Mouse (Mus musculus) 416B (cell line): ENCODE measurements at regions not wholly inside any gene's neighbourhood (a gene's known extent, or its start where the extent isn't known, plus 50 kb on each side); places are given as distances from the start of the nearest gene placed in this dataset.

Experiments
- DNase-seq: peaks from one replicate; pipeline ENCODE4 v3.0.0; 2011; ENCODE audit warnings: low read depth

- no peak for DNase-seq
Measured at GRCm38 (mm10) chr5:132809181-132809580, 266.0 kb upstream of the Auts2 start.

GRCm38 (mm10) chr5:132796061-132796460 lies 252.9 kb upstream of the Auts2 start:
- no peak for DNase-seq

- no peak for DNase-seq
Measured at GRCm38 (mm10) chr5:132792484-132792883, 249.3 kb upstream of the Auts2 start.

- DNase-seq: no peak
Measured at GRCm38 (mm10) chr5:132785291-132785690, 242.1 kb upstream of the Auts2 start.

GRCm38 (mm10) chr5:132784791-132785190 lies 241.6 kb upstream of the Auts2 start:
- DNase-seq: no peak

- no peak for DNase-seq
Measured at GRCm38 (mm10) chr5:132774141-132774680, 231.1 kb upstream of the Auts2 start.

- no peak for DNase-seq
Measured at GRCm38 (mm10) chr5:132760396-132760795, 217.3 kb upstream of the Auts2 start.

GRCm38 (mm10) chr5:132759751-132760150 lies 216.6 kb upstream of the Auts2 start:
- DNase-seq: no peak

DNA sequence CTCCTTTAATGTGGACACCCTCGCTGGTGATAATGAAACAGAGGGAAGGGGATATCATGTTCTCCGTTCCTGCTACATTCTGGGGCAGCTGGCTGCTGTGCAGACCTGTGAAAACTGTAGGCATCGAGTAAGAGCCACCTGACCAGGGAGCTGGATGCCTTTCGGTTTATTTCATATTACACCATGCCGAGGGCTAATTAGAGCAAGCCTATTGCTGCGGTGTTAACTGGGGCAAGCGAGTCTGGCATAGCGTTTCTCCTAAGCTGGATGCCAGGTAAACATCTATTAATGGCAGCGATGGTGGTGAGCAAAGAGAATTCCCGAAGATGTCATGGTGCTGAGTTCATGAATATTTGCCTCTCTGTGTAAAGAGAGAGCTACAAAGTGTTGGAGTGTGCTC lies 215.8 kb upstream of the Auts2 start:
- DNase-seq: no peak

- DNase-seq: no peak
Measured at GRCm38 (mm10) chr5:132737966-132738365, 194.8 kb upstream of the Auts2 start.

GRCm38 (mm10) chr5:132728689-132729189 lies 185.6 kb upstream of the Auts2 start:
- DNase-seq: no peak

- no peak for DNase-seq
Measured at GRCm38 (mm10) chr5:132724467-132724866, 181.3 kb upstream of the Auts2 start.

GRCm38 (mm10) chr5:132710301-132710700 lies 167.2 kb upstream of the Auts2 start:
- no peak for DNase-seq

GRCm38 (mm10) chr5:132707531-132707930 lies 164.4 kb upstream of the Auts2 start:
- no peak for DNase-seq

GRCm38 (mm10) chr5:132703455-132704100 lies 160.4 kb upstream of the Auts2 start:
- DNase-seq: no peak

DNA sequence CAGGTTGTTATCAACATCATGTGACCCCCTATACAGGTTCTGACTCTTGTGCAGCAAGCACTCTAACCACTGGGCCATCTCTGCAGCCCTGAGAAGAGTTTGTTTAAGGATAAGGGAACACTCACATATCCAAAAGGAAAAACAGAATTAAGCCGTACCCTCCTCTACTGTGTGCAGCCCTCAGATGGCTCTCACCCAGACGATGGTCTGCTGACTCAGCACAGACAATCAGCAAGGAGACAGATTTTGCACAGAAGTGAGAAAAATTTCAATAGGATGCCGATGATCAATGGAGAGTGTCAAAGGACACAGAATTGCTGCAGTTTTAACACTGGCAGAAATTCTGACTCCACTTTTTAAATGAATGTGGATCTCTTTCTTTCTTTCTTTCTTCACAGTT lies 159.4 kb upstream of the Auts2 start:
- no peak for DNase-seq

DNA sequence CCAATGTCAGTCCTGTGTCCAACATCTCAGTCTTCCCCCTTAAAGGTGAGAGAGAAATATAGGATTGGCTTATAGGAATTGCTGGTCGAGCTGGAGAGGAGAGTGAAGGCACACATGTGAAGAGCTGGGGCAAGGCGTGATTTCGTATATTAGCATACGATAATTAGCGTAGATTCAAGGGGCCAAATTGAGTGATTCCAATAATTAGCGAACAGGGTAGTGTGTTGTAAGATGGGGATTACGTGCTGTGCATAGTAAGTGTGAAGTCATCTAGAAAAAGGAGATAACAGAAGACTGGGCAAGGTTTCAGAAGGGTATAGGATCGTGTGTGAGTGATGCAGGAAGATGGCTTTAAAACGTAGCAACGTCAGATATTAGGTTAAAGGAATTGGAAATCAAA lies 147.6 kb upstream of the Auts2 start:
- DNase-seq: no peak

DNA sequence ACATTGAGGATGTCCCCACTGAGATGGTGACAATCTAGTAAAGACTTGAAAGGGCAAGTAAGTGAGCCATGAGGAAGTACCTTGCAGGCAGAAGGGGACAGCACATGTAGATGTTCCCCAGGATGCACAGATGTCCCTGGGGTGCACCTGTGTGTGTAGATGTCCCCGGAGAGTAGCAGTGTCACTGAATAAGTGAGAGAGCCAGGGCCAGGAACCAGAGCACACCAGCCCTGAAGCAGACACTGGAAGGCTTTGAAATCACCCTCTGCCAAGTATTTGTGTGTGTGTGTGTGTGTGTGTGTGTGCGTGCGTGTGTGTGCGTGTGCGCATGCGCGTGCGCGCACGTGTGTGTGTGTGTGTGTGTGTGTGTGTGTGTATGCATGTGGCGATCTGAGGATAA lies 132.1 kb upstream of the Auts2 start:
- DNase-seq: no peak

- no peak for DNase-seq
Measured at GRCm38 (mm10) chr5:132673599-132674305, 130.6 kb upstream of the Auts2 start.

DNA sequence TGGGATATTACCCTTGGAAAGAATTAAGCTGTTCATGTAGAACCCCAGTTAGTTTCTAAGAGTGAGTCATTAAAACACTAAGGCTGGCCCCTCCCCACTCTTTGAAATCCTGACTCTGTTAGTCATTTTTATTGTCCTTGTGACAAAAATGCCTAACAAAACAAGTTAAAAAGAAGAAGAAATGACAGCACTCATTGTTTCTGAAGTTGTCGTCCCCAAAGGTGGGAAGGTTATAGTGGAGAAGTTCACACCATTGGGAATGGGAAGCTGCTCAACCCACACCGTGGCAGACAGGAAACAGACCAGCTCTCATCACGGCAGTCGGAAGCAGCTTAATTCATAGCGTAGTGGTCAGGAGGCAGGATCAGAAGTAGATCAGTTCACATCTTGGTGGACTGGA lies 128.4 kb upstream of the Auts2 start:
- no peak for DNase-seq

- DNase-seq: no peak
Measured at GRCm38 (mm10) chr5:132667316-132667715, 124.2 kb upstream of the Auts2 start.

- no peak for DNase-seq
Measured at GRCm38 (mm10) chr5:132661266-132661665, 118.1 kb upstream of the Auts2 start.

DNA sequence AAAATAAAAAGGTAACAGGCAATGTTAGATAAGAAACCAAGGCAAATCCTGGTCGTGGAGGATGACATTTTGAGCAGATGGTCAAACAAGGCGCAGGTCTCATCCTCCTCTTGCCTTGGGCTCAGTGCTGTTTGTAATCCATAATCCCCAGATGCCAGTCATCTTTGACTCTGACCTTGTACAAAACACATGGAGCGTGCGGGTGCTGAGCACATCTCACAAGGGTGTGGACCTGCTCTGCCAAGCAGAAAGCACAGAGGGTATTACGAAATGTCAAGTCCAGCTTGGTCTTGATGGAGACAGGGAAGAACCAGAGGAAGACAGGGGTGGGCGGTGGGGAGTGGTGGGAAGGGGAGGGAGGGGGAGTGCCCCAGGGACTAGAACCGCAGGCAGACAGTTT lies 116.9 kb upstream of the Auts2 start:
- no peak for DNase-seq
